10 mouse cellular contexts compared by ENCODE assay signal in genomic region chr12:72834773-72835517, GRCm38 (mm10).
DNase-seq lines count a peak whose midpoint lies in the region; ATAC-seq and TF ChIP-seq lines count a peak whose summit lies in the region.
"Had no signal": no experiment of that assay in that cellular context is flagged by ENCODE, and none has a peak within 500 bp of the region (broad histone marks: within the 10 kb centered on the region; RNA-seq: fewer than 3 reads in every experiment).

No protein-coding gene starts in this region.

- H3K4me3 ChIP-seq in gastrocnemius, adult 2 months, result no peak overlapping the region
- no peak overlapping the region for H3K4me3 ChIP-seq in liver, postnatal 0 days (ENCODE audit: low read depth, low read length)
- H3K4me3 ChIP-seq in kidney, embryonic 16.5 days (ENCODE audit: low read length), result no peak overlapping the region
- H3K4me3 ChIP-seq: heart, embryonic 13.5 days; myocyte had no signal

- peak; percentile 52 for TF ChIP-seq CTCF in gastrocnemius, adult 2 months (IDR thresholded peaks at IDR 0.05)
- TF ChIP-seq CTCF in liver, postnatal 0 days (IDR thresholded peaks at IDR 0.05; ENCODE audit: low read depth), result peak; percentile 60

- H3K9ac ChIP-seq in liver, postnatal 0 days (replicated peaks), result no peak overlapping the region
- no peak overlapping the region for H3K9ac ChIP-seq in kidney, embryonic 16.5 days (replicated peaks; ENCODE audit: low read length)
- H3K9ac ChIP-seq: heart, embryonic 13.5 days had no signal

- no peak overlapping the region for H3K4me2 ChIP-seq in liver, postnatal 0 days (ENCODE audit: low read depth, low read length)
- no peak overlapping the region for H3K4me2 ChIP-seq in kidney, embryonic 16.5 days (replicated peaks; ENCODE audit: low read depth, low read length)
- H3K4me2 ChIP-seq: heart, embryonic 13.5 days had no signal

- peaks cover 20% of the 10 kb centered on the region for H3K27me3 ChIP-seq in liver, postnatal 0 days (ENCODE audit: insufficient read depth, low read length)
- peaks cover 25% of the 10 kb centered on the region for H3K27me3 ChIP-seq in kidney, embryonic 16.5 days (ENCODE audit: insufficient read depth, low read length)

- H3K27ac ChIP-seq in gastrocnemius, adult 2 months, result no peak overlapping the region
- no peak overlapping the region for H3K27ac ChIP-seq in liver, postnatal 0 days (ENCODE audit: low read depth)
- no peak overlapping the region for H3K27ac ChIP-seq in kidney, embryonic 16.5 days (ENCODE audit: low read length)
- H3K27ac ChIP-seq: heart, embryonic 13.5 days had no signal

- intact Hi-C loops in gastrocnemius, adult 2 months (cut with DNase I), result loop anchor here (5.0 kb wide), 1 partner anchor 73 kb away; no protein-coding TSS in a partner anchor

- H3K36me3 ChIP-seq in liver, postnatal 0 days (replicated peaks; ENCODE audit: insufficient read depth, low read length), result no peaks in the 10 kb centered on the region
- no peaks in the 10 kb centered on the region for H3K36me3 ChIP-seq in kidney, embryonic 16.5 days (ENCODE audit: insufficient read depth, low read length)
- H3K36me3 ChIP-seq: heart, embryonic 13.5 days had no signal

- no peak for TF ChIP-seq EP300 in liver, postnatal 0 days (IDR thresholded peaks at IDR 0.05; ENCODE audit: low read depth)

- WGBS in liver, postnatal 0 days (ENCODE audit: insufficient replicate concordance), result 74% methylated on average over 14 of the region's 14 CpGs
- 77% methylated on average over 14 of the region's 14 CpGs for WGBS in kidney, embryonic 16.5 days

- H3K4me1 ChIP-seq in liver, postnatal 0 days (ENCODE audit: insufficient read depth), result no peaks in the 10 kb centered on the region
- peaks cover 8% of the 10 kb centered on the region for H3K4me1 ChIP-seq in kidney, embryonic 16.5 days (ENCODE audit: insufficient read depth, low read length)

- no peaks in the 10 kb centered on the region for H3K9me3 ChIP-seq in liver, postnatal 0 days (ENCODE audit: low read length)
- no peaks in the 10 kb centered on the region for H3K9me3 ChIP-seq in kidney, embryonic 16.5 days (ENCODE audit: low read length)
- H3K9me3 ChIP-seq: heart, embryonic 13.5 days had no signal

- no peak for ATAC-seq in liver, postnatal 0 days
- no peak for ATAC-seq in kidney, embryonic 16.5 days (ENCODE audit: low FRiP score, low TSS enrichment)

- DNase-seq in gastrocnemius, adult 2 months, result no peak
- DNase-seq in gastrocnemius, postnatal 10 days, result no peak
- peak; percentile 29 for DNase-seq in 3T3-L1 (ENCODE audit: low read depth, low spot score)
- DNase-seq in adrenal gland, postnatal 14 days, result peak; percentile 54
- no peak for DNase-seq in liver, postnatal 0 days
- DNase-seq in layer of hippocampus, adult 9-10 months (ENCODE audit: low spot score), result no peak
- no peak for DNase-seq in kidney, postnatal 25 days

Comparison
In these comparisons a context has a peak if more than half of its experiments do, and no peak if none do; other contexts are left out.
1. DNase-seq: peak in 3T3-L1 (single experiment) and adrenal gland, postnatal 14 days (single experiment); none in gastrocnemius, adult 2 months (single experiment), gastrocnemius, postnatal 10 days (single experiment), liver, postnatal 0 days (single experiment), layer of hippocampus, adult 9-10 months (single experiment) and kidney, postnatal 25 days (0 of 2).